Mouse (Mus musculus): ENCODE measurements at regions not wholly inside any gene's neighbourhood (a gene's known extent, or its start where the extent isn't known, plus 50 kb on each side); places are given as distances from the start of the nearest gene placed in this dataset.

DNA sequence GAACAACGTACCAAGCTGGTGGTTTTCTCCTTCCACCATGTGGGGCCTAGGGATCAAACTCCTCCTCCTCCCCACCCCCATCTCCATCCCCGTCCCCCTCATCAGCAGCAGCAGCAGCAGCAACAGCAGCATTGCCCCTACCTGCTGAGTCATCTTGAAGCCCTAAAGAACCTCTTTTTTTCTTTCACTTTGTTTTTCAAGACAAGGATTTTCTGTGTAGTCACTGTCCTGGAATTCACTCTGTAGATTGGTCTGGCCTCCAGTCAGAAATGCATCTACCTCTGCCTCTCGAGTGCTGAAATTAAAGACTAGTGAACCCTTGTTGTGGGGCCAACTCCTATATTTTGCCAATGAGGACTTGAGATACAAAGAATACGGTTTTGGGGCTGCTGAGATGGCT is 85.6 kb upstream of the Tle3 start:
- Histone ChIP-seq H3K27ac (no peak overlapping the region), H3K27me3 (ENCODE audit: low read depth, poor library complexity, severe bottlenecking) (peaks cover 56% of the 10 kb centered on the region), H3K4me3 (no peak overlapping the region), H3K9me3 (replicated peaks) (no peaks in the 10 kb centered on the region), H3K4me1 (peaks cover 37% of the 10 kb centered on the region), H3K36me3 (no peaks in the 10 kb centered on the region)
- no peak for DNase-seq (ENCODE audit: low spot score)
- 85% methylated on average over 4 of the region's 4 CpGs for WGBS

DNA sequence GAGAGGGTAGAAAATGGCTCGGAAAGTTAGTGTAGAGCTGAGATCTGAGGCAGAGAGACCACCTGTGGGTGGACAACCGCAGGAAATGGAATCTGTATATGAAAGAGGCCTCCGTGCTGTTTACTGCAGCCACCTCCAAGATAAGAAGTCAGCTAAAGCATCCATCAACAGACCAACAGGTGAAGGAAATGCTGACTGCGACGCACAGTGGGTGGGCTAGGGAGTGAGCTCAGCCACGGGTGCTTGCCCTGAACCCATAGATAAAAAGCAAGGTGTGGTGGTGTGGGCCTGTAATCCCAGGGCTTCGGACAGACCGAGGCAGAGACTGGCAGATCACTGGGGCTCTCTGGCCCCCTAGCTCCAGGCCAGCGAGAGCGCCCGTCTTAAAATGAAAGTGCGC is 83.0 kb upstream of the Tle3 start:
- H3K4me3 ChIP-seq: no peak overlapping the region
- H3K27ac ChIP-seq: no peak overlapping the region
- H3K27me3 ChIP-seq (ENCODE audit: low read depth, poor library complexity, severe bottlenecking): peaks cover 47% of the 10 kb centered on the region
- no peaks in the 10 kb centered on the region for H3K36me3 ChIP-seq
- no peak for DNase-seq (ENCODE audit: low spot score)
- no peaks in the 10 kb centered on the region for H3K9me3 ChIP-seq (replicated peaks)
- H3K4me1 ChIP-seq: peaks cover 32% of the 10 kb centered on the region
- WGBS: 53% methylated on average over 12 of the region's 12 CpGs

- no peaks in the 10 kb centered on the region for H3K9me3 ChIP-seq (replicated peaks)
- H3K27ac ChIP-seq: no peak overlapping the region; the same call in 1 of the 2 replicates
- no peak for DNase-seq (ENCODE audit: low spot score)
- no peaks in the 10 kb centered on the region for H3K36me3 ChIP-seq
- WGBS: 68% methylated on average over 6 of the region's 6 CpGs
- H3K27me3 ChIP-seq (ENCODE audit: low read depth, poor library complexity, severe bottlenecking): peaks cover 47% of the 10 kb centered on the region
- H3K4me1 ChIP-seq: peaks cover 32% of the 10 kb centered on the region
- no peak overlapping the region for H3K4me3 ChIP-seq
These were observed 82.5 kb upstream of the Tle3 start for GRCm38 (mm10) chr9:61289713-61290112.

DNA sequence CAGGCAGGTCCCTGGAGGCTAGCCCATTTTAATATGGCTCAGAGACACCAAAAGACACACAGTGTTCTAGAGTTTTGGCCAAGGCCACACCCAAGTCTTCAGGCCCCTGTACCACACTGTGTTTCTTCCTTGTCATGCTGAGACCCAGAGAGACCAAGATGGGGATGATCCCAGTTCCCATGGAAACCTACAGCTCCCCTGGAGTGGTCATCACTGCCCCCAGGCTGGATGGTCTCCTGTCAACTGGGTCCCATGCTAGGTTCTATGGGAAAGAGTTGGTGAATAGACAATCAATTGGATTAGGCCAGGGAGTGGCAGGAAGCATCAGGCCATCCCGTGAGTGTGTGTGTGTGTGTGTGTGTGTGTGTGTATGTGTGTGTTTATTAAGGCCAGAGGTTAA is 80.5 kb upstream of the Tle3 start:
- no peak for DNase-seq (ENCODE audit: low spot score)
- peaks cover 41% of the 10 kb centered on the region for H3K27me3 ChIP-seq (ENCODE audit: low read depth, poor library complexity, severe bottlenecking)

DNA sequence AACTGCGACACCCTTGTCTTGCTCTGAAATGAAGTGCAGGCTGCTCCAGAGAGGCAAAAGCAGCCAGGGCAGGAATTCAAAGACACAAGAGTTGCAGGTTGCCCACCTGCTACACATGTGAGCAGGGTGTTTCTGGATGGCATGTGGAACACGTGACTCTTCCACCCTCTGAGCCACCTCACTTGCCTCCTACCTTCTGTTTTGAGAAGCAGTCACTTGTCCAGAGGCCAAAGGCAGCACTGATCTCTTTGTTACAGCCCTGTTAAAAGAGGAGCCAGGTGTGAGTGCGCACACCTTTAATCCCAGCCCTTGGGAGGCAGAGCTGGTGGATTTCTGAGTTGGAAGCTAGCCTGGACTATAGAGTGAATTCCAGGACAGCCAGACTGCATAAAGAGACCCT is 79.7 kb upstream of the Tle3 start:
- H3K9me3 ChIP-seq (replicated peaks): no peaks in the 10 kb centered on the region
- H3K4me1 ChIP-seq: peaks cover 41% of the 10 kb centered on the region
- no peak overlapping the region for H3K27ac ChIP-seq
- DNase-seq (ENCODE audit: low spot score): no peak
- H3K4me3 ChIP-seq: no peak overlapping the region
- peaks cover 41% of the 10 kb centered on the region for H3K27me3 ChIP-seq (ENCODE audit: low read depth, poor library complexity, severe bottlenecking)
- H3K36me3 ChIP-seq: no peaks in the 10 kb centered on the region
- WGBS: 64% methylated on average over 3 of the region's 3 CpGs

More for the DNA sequence above, 80.5 kb upstream of the Tle3 start:
- no peaks in the 10 kb centered on the region for H3K36me3 ChIP-seq
- peaks cover 32% of the 10 kb centered on the region for H3K4me1 ChIP-seq
- H3K27ac ChIP-seq: no peak overlapping the region
- WGBS: 76% methylated on average over 1 of the region's 1 CpGs
- no peak overlapping the region for H3K4me3 ChIP-seq
- H3K9me3 ChIP-seq (replicated peaks): no peaks in the 10 kb centered on the region

DNA sequence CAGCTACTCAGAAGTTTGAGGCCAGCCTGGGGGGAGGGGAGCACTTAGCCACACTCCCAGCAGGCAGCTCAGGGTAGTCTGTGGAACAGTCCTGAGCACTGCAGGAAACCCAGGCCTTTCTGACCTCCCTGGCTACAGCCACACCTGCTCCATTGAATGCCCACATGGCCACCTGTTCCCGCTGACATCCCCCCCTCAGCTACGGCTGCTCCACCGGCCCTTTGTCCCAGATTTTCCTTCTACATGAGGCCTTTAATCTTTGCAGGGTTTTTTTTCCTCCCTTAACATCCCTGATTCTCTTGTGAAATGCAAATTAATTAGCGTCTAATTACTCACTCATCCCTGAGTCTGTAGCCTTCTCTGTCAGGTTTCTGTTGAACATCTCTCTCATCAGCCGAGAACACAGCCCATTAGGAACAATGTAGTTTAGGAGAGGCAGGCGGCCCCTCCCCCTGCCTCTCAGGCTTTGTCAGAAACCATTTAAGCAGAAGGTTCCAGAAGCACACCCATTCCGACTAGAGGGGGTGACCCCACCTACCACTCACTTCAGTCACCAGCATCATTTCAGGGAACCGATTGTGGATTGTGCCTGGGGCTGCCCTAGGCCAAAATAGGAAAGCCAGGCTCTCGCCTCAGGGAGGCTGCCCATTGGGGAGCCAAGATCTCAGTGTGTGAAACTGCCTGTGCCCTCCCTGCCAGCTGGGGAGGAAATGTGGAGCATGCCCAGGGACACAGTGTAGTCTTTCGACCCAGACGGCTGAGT is 78.8 kb upstream of the Tle3 start:
- 32% methylated on average over 11 of the region's 11 CpGs for WGBS
- H3K36me3 ChIP-seq: no peaks in the 10 kb centered on the region
- H3K4me3 ChIP-seq: no peak overlapping the region
- peak overlapping the region; percentile 27; the same call in 1 of the 2 replicates for H3K27ac ChIP-seq
- peaks cover 50% of the 10 kb centered on the region for H3K4me1 ChIP-seq
- no peaks in the 10 kb centered on the region for H3K9me3 ChIP-seq (replicated peaks)
- peaks cover 49% of the 10 kb centered on the region for H3K27me3 ChIP-seq (ENCODE audit: low read depth, poor library complexity, severe bottlenecking)
- no peak for DNase-seq (ENCODE audit: low spot score)

DNA sequence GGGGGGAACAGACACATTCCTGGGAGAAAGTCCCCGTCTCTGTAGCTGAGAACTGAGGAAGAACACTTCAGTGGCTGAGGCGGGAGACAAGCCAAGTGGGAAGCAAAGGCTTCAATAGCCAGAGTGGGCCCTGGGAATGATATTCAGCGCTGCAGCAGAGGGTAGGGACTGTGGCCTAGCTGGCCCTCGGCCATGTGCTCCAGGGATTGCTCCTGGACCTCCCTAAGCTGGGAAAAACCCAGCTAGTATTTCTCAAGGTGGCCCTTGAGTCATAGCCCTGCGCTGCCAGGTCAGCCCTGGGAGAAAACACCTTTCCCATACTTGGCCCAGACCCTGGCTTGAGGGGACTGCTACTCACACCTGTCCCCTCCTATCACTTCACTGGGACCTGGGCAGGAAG is 77.2 kb upstream of the Tle3 start:
- Histone ChIP-seq H3K27me3 (ENCODE audit: low read depth, poor library complexity, severe bottlenecking) (peaks cover 47% of the 10 kb centered on the region), H3K9me3 (replicated peaks) (no peaks in the 10 kb centered on the region), H3K4me1 (peaks cover 45% of the 10 kb centered on the region), H3K27ac (no peak overlapping the region), H3K4me3 (no peak overlapping the region), H3K36me3 (no peaks in the 10 kb centered on the region)
- DNase-seq (ENCODE audit: low spot score): no peak
- WGBS: 82% methylated on average over 5 of the region's 5 CpGs

GRCm38 (mm10) chr9:61296311-61296947 is 75.7 kb upstream of the Tle3 start:
- WGBS: 91% methylated on average over 9 of the region's 9 CpGs
- no peak overlapping the region for H3K4me3 ChIP-seq
- H3K4me1 ChIP-seq: peaks cover 39% of the 10 kb centered on the region
- 0 out of 2 replicates have a peak overlapping the region, but pooled peaks have one; percentile 15 for H3K27ac ChIP-seq
- DNase-seq (ENCODE audit: low spot score): no peak
- H3K36me3 ChIP-seq: no peaks in the 10 kb centered on the region
- H3K27me3 ChIP-seq (ENCODE audit: low read depth, poor library complexity, severe bottlenecking): peaks cover 55% of the 10 kb centered on the region
- H3K9me3 ChIP-seq (replicated peaks): no peaks in the 10 kb centered on the region

DNA sequence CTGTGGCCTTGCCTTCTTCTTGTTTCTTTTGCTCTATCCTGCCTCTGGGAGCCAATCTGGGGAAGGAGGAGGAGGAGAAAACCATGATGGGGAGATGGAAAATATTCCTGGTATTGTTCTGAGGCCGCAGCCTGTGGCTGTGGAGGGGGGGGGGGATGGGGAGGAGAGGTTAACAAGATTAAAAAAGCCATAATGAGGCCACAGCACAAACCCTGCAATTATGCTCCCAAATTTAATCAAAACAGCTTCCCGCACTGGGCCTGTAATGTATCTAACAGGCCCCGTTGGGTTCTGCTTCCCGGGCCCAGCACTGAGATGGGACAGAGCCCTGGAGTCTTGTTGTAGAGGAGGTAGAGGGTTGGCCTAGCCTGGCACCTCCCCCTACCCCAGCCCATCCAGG is 74.8 kb upstream of the Tle3 start:
- WGBS: 53% methylated on average over 4 of the region's 4 CpGs
- H3K27ac ChIP-seq: peak overlapping the region; percentile 15; the same call in 1 of the 2 replicates
- DNase-seq (ENCODE audit: low spot score): no peak
- H3K4me3 ChIP-seq: no peak overlapping the region
- peaks cover 52% of the 10 kb centered on the region for H3K27me3 ChIP-seq (ENCODE audit: low read depth, poor library complexity, severe bottlenecking)
- H3K9me3 ChIP-seq (replicated peaks): no peaks in the 10 kb centered on the region
- peaks cover 37% of the 10 kb centered on the region for H3K4me1 ChIP-seq
- no peaks in the 10 kb centered on the region for H3K36me3 ChIP-seq

DNA sequence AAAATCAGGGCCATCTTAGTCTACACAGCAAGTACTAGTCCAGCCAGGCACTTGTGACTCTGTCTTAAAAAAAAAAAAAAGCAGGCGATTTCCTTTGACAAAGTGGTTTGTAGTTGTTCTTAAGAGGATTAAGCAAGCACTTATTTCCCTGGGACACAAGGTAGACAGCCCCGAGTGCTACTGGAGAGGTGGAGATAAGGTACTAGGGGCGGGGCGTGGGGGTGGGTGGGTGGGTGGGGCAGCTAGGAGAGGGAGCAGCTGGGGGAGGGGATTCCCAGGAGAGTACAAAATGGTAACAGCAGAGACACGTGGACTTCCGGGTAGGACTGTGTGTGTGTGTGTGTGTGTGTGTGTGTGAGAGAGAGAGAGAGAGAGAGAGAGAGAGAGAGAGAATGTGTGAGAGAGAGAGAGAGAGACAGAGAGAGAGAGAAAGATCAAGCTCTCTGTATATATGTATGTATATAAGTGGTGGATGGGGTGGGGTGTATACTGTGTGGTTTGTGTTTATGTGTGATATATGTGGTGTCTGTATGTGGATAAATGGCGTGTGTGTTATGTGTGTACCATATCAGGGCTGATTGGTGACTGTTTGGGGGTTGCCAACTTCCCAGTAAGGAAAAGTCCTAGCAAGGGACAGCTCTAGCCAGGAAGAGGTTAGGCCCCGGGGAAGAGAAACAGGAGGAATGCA is 72.1 kb upstream of the Tle3 start:
- no peak for DNase-seq (ENCODE audit: low spot score)
- Histone ChIP-seq H3K36me3 (no peaks in the 10 kb centered on the region), H3K9me3 (replicated peaks) (no peaks in the 10 kb centered on the region), H3K4me1 (peaks cover 24% of the 10 kb centered on the region), H3K27ac (no peak overlapping the region), H3K4me3 (no peak overlapping the region), H3K27me3 (ENCODE audit: low read depth, poor library complexity, severe bottlenecking) (peaks cover 41% of the 10 kb centered on the region)
- WGBS: 64% methylated on average over 8 of the region's 8 CpGs

- Histone ChIP-seq H3K36me3 (no peaks in the 10 kb centered on the region), H3K9me3 (replicated peaks) (no peaks in the 10 kb centered on the region), H3K4me3 (no peak overlapping the region), H3K27me3 (ENCODE audit: low read depth, poor library complexity, severe bottlenecking) (peaks cover 39% of the 10 kb centered on the region), H3K4me1 (peaks cover 24% of the 10 kb centered on the region), H3K27ac (no peak overlapping the region)
- no peak for DNase-seq (ENCODE audit: low spot score)
- WGBS: 91% methylated on average over 8 of the region's 8 CpGs
These were observed 71.1 kb upstream of the Tle3 start for GRCm38 (mm10) chr9:61301070-61301469.

GRCm38 (mm10) chr9:61302724-61303123 is 69.4 kb upstream of the Tle3 start:
- 34% methylated on average over 5 of the region's 5 CpGs for WGBS
- Histone ChIP-seq H3K4me3 (no peak overlapping the region), H3K4me1 (peaks cover 19% of the 10 kb centered on the region), H3K27me3 (ENCODE audit: low read depth, poor library complexity, severe bottlenecking) (peaks cover 49% of the 10 kb centered on the region), H3K9me3 (replicated peaks) (no peaks in the 10 kb centered on the region), H3K36me3 (no peaks in the 10 kb centered on the region), H3K27ac (no peak overlapping the region)
- no peak for DNase-seq (ENCODE audit: low spot score)

GRCm38 (mm10) chr9:61306306-61306705 is 65.9 kb upstream of the Tle3 start:
- DNase-seq (ENCODE audit: low spot score): no peak
- no peaks in the 10 kb centered on the region for H3K36me3 ChIP-seq
- no peak overlapping the region for H3K27ac ChIP-seq
- 83% methylated on average over 9 of the region's 9 CpGs for WGBS
- peaks cover 26% of the 10 kb centered on the region for H3K4me1 ChIP-seq
- no peaks in the 10 kb centered on the region for H3K9me3 ChIP-seq (replicated peaks)
- H3K27me3 ChIP-seq (ENCODE audit: low read depth, poor library complexity, severe bottlenecking): peaks cover 54% of the 10 kb centered on the region
- no peak overlapping the region for H3K4me3 ChIP-seq
